Mouse (Mus musculus) liver, embryonic 13.5 days (tissue): ENCODE results near the gene Cfap44. TPM values are rescaled to one million over a fixed set of nuclear protein-coding genes. Genes with fewer than 3 reads are reported as not detected.

Source experiments
- ATAC-seq: fragments of 200-750 bp; cut with Nextera tagmentation; 2 replicates; pipeline ENCODE4 v1.8.0; 2017; ENCODE audit warnings: low read depth, mild to moderate bottlenecking, moderate number of reproducible peaks, moderate library complexity
- DNase-seq: peaks from one replicate; pipeline ENCODE4 v3.0.0; 2022
- H3K27ac ChIP-seq: fragments of 300-500 bp; sonication (generic); 2 replicates; pipeline ENCODE4 v1.5.1; 2015; ENCODE audit warnings: moderate library complexity, mild to moderate bottlenecking, inconsistent platforms
- H3K27me3 ChIP-seq: fragments of 300-500 bp; sonication (generic); 2 replicates; pipeline ENCODE4 v1.6.1; 2015; ENCODE audit warnings: mild to moderate bottlenecking, inconsistent platforms
- H3K36me3 ChIP-seq: fragments of 300-500 bp; sonication (generic); 2 replicates; pipeline ENCODE4 v1.6.1; 2015; ENCODE audit warnings: mild to moderate bottlenecking, inconsistent platforms
- H3K4me1 ChIP-seq: fragments of 300-500 bp; sonication (generic); replicated peaks from 2 replicates; pipeline ENCODE4 v1.6.1; 2015; ENCODE audit warnings: inconsistent platforms
- H3K4me2 ChIP-seq: fragments of 300-500 bp; sonication (generic); 2 replicates; pipeline ENCODE4 v1.6.1; 2015; ENCODE audit warnings: inconsistent platforms, mild to moderate bottlenecking, moderate library complexity
- H3K4me3 ChIP-seq: fragments of 300-500 bp; sonication (generic); replicated peaks from 2 replicates; pipeline ENCODE4 v1.5.1; 2015; ENCODE audit warnings: mild to moderate bottlenecking, inconsistent platforms
- H3K9ac ChIP-seq: fragments of 300-500 bp; sonication (generic); 2 replicates; pipeline ENCODE4 v1.6.1; 2015; ENCODE audit warnings: mild to moderate bottlenecking, inconsistent platforms
- H3K9me3 ChIP-seq: fragments of 300-500 bp; sonication (generic); replicated peaks from 2 replicates; pipeline ENCODE4 v1.6.1; 2016; ENCODE audit warnings: inconsistent platforms
- WGBS: fragments of 180-500 bp; shearing (Covaris S2); methylation state at CpG from one replicate; pipeline ENCODE4 v1.1.7; 2015; ENCODE audit not compliant: insufficient replicate concordance; 5-methylcytosine and 5-hydroxymethylcytosine counted together
- polyA plus RNA-seq: library from polyadenylated mRNA; unstranded; fragments of >200 nt; fragmentation: Nextera tagmentation; extraction: Ambion mirVana; gene quantifications from 2 replicates; pipeline ENCODE4 v1.2.1, GENCODE M21; 2015

The Cfap44 gene
- polyA plus RNA-seq, 1 experiment from 2014 or later, result 0.29 TPM

DNA sequence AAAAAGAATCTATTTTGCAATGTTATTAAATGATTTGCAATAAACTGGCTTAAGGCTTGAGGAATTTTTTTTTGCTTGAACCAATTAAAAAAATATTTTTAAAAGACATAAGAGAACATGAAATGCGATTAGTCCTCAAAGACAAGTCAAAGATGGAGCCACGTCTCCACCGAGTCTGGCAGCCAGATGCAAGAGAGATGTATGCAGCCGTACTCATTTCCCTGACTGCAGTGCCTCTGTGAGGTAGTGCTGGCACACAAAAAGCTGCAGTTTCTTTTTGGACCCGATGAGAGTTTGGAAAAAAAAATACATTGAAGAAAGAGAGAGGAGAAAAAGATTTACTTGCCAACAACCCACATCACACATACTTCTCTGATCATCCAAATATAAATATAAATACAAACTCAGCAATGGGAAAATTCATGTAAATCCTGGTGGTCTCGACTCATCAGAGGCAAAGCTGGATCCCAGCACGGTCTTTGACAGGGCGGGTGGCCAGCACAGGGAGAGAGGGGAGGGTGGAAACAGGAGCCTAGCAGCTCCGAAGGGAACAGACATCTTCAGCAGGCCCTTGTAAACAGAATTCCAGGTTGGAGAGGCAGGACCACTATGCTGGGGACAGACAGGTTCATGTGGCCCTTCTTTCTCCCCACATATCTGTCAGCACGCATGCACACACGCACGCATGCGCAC is 116.1 kb downstream of the Cfap44 start:
- Histone ChIP-seq H3K27me3 (no peaks in the 10 kb centered on the region), H3K4me1 (no peaks in the 10 kb centered on the region), H3K4me3 (no peak overlapping the region), H3K4me2 (no peak overlapping the region), H3K27ac (no peak overlapping the region), H3K9me3 (no peaks in the 10 kb centered on the region), H3K9ac (no peak overlapping the region), H3K36me3 (no peaks in the 10 kb centered on the region)
- 74% methylated on average over 13 of the region's 13 CpGs for WGBS
- DNase-seq, result no peak
- no peak for ATAC-seq

- ATAC-seq, result no peak
- WGBS, result 55% methylated on average over 6 of the region's 6 CpGs
These were observed 121.9 kb downstream of the Cfap44 start for GRCm38 (mm10) chr16:44516498-44516897.

DNA sequence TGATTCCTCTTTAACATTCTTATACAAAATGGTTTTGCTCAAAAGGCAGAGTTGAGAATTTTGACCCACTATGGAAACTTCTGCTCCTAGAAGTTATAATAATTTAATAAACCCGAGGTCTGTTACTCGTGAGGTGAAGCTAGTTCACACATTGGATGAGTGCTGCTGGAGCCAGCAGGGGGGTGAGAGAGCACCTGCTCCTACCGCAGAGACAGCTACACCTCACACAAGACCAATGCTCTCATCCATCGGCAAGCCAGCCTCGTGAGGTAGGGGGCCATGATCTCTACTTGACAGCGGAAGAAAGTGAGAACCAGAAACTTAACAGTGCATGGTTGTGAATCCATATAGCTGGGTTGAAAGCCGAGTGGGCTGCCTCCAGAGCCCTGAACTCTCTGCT is 129.0 kb downstream of the Cfap44 start:
- no peak for DNase-seq
- no peaks in the 10 kb centered on the region for H3K9me3 ChIP-seq
- H3K4me1 ChIP-seq, result no peaks in the 10 kb centered on the region
- H3K27me3 ChIP-seq, result no peaks in the 10 kb centered on the region
- H3K27ac ChIP-seq, result no peak overlapping the region
- no peak overlapping the region for H3K4me2 ChIP-seq
- no peaks in the 10 kb centered on the region for H3K36me3 ChIP-seq
- H3K9ac ChIP-seq, result no peak overlapping the region
- no peak for ATAC-seq
- H3K4me3 ChIP-seq, result no peak overlapping the region
- 63% methylated on average over 7 of the region's 7 CpGs for WGBS

More at GRCm38 (mm10) chr16:44516498-44516897, 121.9 kb downstream of the Cfap44 start:
- Histone ChIP-seq H3K27me3 (no peaks in the 10 kb centered on the region), H3K4me3 (no peak overlapping the region), H3K9ac (no peak overlapping the region), H3K4me2 (no peak overlapping the region), H3K9me3 (no peaks in the 10 kb centered on the region), H3K36me3 (no peaks in the 10 kb centered on the region), H3K27ac (no peak overlapping the region), H3K4me1 (no peaks in the 10 kb centered on the region)
- no peak for DNase-seq

GRCm38 (mm10) chr16:44526044-44526443 is 131.4 kb downstream of the Cfap44 start:
- DNase-seq, result no peak
- Histone ChIP-seq H3K9me3 (no peaks in the 10 kb centered on the region), H3K9ac (no peak overlapping the region), H3K27ac (no peak overlapping the region), H3K4me3 (no peak overlapping the region), H3K36me3 (no peaks in the 10 kb centered on the region), H3K27me3 (0 out of 2 replicates have a peak, but pooled peaks cover 10% of the 10 kb centered on the region), H3K4me2 (no peak overlapping the region), H3K4me1 (no peaks in the 10 kb centered on the region)
- ATAC-seq, result no peak
- 64% methylated on average over 1 of the region's 1 CpGs for WGBS

- DNase-seq (no peak), ATAC-seq (no peak)
- no peak overlapping the region for H3K4me3 ChIP-seq
- H3K9me3 ChIP-seq, result no peaks in the 10 kb centered on the region
- H3K27me3 ChIP-seq, result 0 out of 2 replicates have a peak, but pooled peaks cover 15% of the 10 kb centered on the region
- H3K4me1 ChIP-seq, result no peaks in the 10 kb centered on the region
- no peaks in the 10 kb centered on the region for H3K36me3 ChIP-seq
- 60% methylated on average over 12 of the region's 12 CpGs for WGBS
- H3K27ac ChIP-seq, result no peak overlapping the region
- no peak overlapping the region for H3K4me2 ChIP-seq
- H3K9ac ChIP-seq, result no peak overlapping the region
These were observed 132.1 kb downstream of the Cfap44 start for GRCm38 (mm10) chr16:44526689-44527088.

DNA sequence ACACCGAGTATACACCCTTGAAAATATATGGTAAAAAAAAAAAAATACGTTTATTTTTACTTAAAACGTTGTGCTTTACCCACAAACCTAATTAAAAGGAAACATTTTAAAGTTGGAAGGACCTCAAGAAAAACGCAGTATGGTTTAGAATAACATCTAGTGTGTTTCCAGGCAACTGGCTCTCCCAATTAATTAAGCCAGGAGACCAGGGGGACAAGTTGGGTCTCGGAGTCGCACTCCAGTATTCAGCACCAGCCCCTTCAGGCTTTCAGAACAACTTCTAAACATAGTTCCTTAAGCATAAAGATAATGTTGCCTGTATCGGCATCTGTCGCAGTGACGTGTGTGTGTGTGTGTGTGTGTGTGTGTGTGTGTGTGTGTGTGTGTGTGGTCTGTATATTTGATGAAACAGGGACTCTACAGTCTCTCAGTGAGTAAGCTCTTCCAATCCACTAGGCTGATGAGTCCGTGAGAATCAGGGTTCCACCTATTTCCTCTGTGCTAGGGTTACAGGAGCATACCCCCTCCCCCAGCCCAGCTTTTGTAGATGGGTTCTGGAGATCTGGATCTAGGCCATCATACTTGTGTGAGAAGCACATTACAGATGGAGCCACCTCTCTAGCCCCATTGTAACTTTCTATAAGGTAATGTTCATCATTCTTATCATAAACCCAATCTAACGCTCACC is 132.8 kb downstream of the Cfap44 start:
- H3K27me3 ChIP-seq, result 0 out of 2 replicates have a peak, but pooled peaks cover 16% of the 10 kb centered on the region
- no peaks in the 10 kb centered on the region for H3K4me1 ChIP-seq
- H3K9ac ChIP-seq, result no peak overlapping the region
- no peak overlapping the region for H3K4me3 ChIP-seq
- WGBS, result 63% methylated on average over 11 of the region's 11 CpGs
- DNase-seq (no peak), ATAC-seq (no peak)
- no peaks in the 10 kb centered on the region for H3K36me3 ChIP-seq
- no peak overlapping the region for H3K27ac ChIP-seq
- no peaks in the 10 kb centered on the region for H3K9me3 ChIP-seq
- H3K4me2 ChIP-seq, result no peak overlapping the region

DNA sequence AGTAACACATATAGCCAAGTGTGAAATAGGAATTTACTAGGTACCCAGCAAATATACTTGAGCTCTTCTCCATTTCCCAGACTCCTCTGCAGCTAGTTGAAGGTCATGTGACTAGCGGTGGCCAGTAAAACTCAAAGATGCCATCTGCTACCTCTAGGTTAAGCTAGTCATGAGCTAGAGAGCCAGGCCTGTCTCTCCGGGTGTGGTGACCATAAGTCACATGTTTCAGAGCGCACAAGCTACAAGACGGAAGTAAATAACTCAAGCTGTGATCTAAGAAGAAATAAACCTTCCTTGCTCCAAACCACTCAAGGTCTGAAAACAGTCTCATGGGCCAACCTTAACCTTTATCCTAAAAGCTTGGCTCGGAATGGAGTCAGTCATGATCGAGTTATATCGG is 134.4 kb downstream of the Cfap44 start:
- ATAC-seq, result no peak
- H3K4me3 ChIP-seq, result no peak overlapping the region
- no peaks in the 10 kb centered on the region for H3K36me3 ChIP-seq
- H3K4me2 ChIP-seq, result no peak overlapping the region
- no peaks in the 10 kb centered on the region for H3K9me3 ChIP-seq
- no peak for DNase-seq
- H3K9ac ChIP-seq, result no peak overlapping the region
- H3K27me3 ChIP-seq, result peaks cover 23% of the 10 kb centered on the region
- 69% methylated on average over 7 of the region's 7 CpGs for WGBS
- no peak overlapping the region for H3K27ac ChIP-seq
- no peaks in the 10 kb centered on the region for H3K4me1 ChIP-seq

DNA sequence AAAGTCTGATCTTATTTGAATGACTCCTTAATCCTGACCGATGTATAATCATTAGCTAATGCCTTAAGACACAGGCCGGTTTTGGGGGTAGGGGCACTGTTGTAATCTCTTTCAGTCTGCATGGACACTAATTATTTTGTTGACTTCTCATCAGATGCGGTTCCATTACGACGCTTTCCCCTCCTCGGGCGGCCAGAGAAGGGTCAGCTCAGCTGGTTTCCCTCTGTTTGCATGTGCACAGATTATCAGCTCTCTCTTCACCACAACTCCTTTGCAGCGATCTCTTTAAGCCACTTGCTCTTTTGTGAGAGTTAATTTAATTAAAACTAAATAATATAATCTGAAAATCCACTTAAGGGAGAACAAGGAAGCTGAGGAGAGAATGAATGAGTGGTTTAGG is 135.1 kb downstream of the Cfap44 start:
- Histone ChIP-seq H3K9ac (no peak overlapping the region), H3K27me3 (peaks cover 23% of the 10 kb centered on the region), H3K36me3 (no peaks in the 10 kb centered on the region), H3K27ac (no peak overlapping the region), H3K4me2 (no peak overlapping the region), H3K4me1 (no peaks in the 10 kb centered on the region), H3K9me3 (no peaks in the 10 kb centered on the region), H3K4me3 (no peak overlapping the region)
- no peak for ATAC-seq
- 53% methylated on average over 8 of the region's 8 CpGs for WGBS
- no peak for DNase-seq

DNA sequence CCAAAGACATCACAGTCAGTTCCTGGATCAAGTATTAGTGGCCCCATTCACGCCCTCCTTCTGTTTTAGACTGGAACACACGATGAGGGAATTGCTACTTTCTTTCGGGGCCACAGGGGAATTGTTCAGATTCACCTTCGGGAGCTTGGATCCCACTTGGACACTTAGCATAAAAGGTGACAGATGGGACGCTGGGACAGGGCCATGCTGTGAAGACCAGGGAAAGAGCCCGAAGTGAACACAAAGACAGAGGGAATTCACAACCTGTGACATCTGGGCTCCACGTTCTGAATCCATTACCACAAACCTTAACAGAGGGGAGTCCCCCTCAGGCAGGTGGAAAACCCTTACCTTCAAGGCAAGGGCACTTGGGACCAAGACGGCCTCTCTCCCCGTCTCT is 135.6 kb downstream of the Cfap44 start:
- Histone ChIP-seq H3K9me3 (no peaks in the 10 kb centered on the region), H3K27ac (no peak overlapping the region), H3K4me3 (no peak overlapping the region), H3K9ac (no peak overlapping the region), H3K36me3 (no peaks in the 10 kb centered on the region), H3K4me2 (no peak overlapping the region), H3K27me3 (peaks cover 23% of the 10 kb centered on the region), H3K4me1 (no peaks in the 10 kb centered on the region)
- no peak for DNase-seq
- WGBS, result 32% methylated on average over 9 of the region's 9 CpGs
- ATAC-seq, result no peak

DNA sequence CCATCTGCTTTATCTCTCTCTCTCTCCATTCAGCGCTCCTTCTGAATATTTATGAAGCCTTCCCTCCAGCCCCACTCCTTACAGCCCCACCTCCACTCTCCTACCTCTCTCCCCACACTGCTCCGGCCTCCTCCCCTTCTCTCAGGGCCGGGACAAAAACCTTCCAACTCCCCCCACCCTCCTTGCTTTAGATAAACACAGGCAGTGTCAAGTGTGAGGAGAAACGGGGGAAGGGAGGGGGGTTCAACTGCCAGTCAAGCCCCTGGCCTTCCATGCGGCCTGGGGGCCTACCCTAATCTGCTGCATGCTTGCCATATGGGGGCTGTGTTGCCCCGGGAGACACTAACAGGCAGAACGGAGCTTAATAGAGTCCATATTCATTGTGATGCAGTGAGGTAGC is 136.2 kb downstream of the Cfap44 start:
- ATAC-seq, result no peak
- Histone ChIP-seq H3K4me2 (no peak overlapping the region), H3K36me3 (no peaks in the 10 kb centered on the region), H3K9ac (no peak overlapping the region), H3K4me1 (no peaks in the 10 kb centered on the region), H3K27ac (no peak overlapping the region), H3K27me3 (peaks cover 23% of the 10 kb centered on the region), H3K9me3 (no peaks in the 10 kb centered on the region), H3K4me3 (no peak overlapping the region)
- DNase-seq, result no peak
- 10% methylated on average over 7 of the region's 7 CpGs for WGBS

DNA sequence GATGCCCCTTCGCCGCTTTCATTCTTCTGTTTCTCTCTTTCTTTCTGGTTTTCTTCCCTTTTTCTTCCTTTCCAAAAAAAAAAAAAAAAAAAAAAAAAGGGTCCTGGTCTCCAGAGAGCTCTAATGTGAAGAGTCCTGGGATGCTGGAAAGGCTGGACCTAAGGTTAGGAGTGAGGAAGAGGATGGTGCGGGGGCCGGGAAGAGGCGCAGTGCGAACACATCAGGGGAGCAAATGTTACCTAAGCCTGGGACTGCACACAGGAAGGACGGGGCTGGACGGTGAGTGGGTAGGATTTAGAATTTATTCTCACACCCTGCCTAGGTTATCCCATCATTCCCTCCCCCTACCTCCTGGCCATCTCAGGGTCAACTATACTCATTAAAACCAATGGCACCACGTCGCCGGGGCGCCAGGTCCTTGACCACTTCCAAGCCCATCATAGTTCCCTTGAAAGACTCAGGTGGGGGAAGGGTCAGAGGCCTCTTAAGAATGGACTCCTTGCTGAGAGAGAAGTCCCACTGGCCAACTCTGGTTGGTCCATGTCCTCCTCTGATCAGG is 136.7 kb downstream of the Cfap44 start:
- WGBS, result 48% methylated on average over 12 of the region's 12 CpGs
- Histone ChIP-seq H3K4me1 (no peaks in the 10 kb centered on the region), H3K4me2 (no peak overlapping the region), H3K27me3 (peaks cover 23% of the 10 kb centered on the region), H3K9me3 (no peaks in the 10 kb centered on the region), H3K9ac (no peak overlapping the region), H3K36me3 (no peaks in the 10 kb centered on the region), H3K4me3 (no peak overlapping the region), H3K27ac (no peak overlapping the region)
- DNase-seq (no peak), ATAC-seq (no peak)
